Mouse (Mus musculus): ENCODE results near the gene Olfr273. TPM values are rescaled to one million over a fixed set of nuclear protein-coding genes. Genes with fewer than 3 reads are reported as not detected.
"Not testable (repeated sequence)": the region's sequence is repeated elsewhere in the genome, so short reads cannot be mapped to it uniquely, and the experiment has no call there.

Gene Olfr273
- not detected in 2 replicates for total RNA-seq (2017)

GRCm38 (mm10) chr4:52859136-52859535 lies at the start of gene Olfr273:
TSS of gene Olfr273 (minus strand) at chr4:52859236.
- no peak for ATAC-seq (replicated peaks in 1 of 2; ENCODE audit: insufficient read depth in 1 of 2, low FRiP score in 2 of 2, low TSS enrichment in 1 of 2, low read depth in 1 of 2, poor library complexity in 2 of 2, severe bottlenecking in 2 of 2)

DNA sequence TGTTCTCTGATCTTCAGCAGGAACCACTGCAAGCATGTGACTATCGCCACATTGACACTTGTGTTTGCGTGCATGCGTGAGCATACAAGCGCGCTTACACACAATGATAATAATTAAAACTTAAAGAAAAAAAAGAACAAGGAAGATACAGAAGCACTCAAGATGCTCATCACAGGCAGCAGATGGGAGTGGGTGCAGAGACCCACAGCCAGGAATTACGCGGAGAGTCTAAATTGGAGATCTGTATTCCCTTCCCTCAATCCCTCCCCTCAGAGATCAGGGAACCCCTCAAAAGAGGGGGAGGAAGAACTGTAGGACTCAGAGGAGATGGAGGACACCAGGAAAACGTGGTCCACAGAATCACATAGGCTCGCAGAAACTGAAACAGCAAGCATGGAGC lies 5.1 kb upstream of the Olfr273 start:
- no peak for ATAC-seq (replicated peaks in 1 of 2; ENCODE audit: insufficient read depth in 1 of 2, low FRiP score in 2 of 2, low TSS enrichment in 1 of 2, low read depth in 1 of 2, poor library complexity in 2 of 2, severe bottlenecking in 2 of 2)

GRCm38 (mm10) chr4:52849672-52850071 lies 9.4 kb downstream of the Olfr273 start:
- no peak for ATAC-seq (replicated peaks in 1 of 2; ENCODE audit: insufficient read depth in 1 of 2, low FRiP score in 2 of 2, low TSS enrichment in 1 of 2, low read depth in 1 of 2, poor library complexity in 2 of 2, severe bottlenecking in 2 of 2)

DNA sequence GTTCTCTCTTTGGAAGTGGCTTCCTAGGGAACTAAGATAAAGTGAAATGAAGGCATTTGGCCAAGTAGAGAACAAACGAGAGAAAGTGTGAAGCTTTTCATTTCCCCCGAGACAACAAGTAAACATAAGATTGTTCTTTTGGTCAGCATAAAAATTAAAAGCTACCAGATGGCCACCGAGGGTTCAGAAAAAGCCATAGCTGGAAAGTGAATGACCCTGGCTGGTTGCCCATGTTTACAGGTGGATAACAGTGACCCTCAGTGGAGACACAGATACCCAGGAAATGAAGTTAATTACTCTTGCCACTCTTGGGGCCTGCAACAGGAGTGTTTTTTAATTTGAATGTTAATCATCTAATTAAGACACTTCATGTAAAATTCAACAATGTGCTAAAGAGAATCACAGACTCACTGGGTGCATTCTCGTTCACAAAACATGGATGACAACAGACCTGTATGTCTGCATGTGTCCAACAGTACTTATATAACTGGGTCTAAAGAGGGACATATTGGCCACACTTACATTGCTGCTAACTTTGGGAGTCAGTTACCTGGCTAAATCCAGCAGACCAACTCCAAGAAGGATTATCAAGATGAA lies 9.9 kb downstream of the Olfr273 start:
- no peak for ATAC-seq (replicated peaks in 1 of 2; ENCODE audit: insufficient read depth in 1 of 2, low FRiP score in 2 of 2, low TSS enrichment in 1 of 2, low read depth in 1 of 2, poor library complexity in 2 of 2, severe bottlenecking in 2 of 2)

GRCm38 (mm10) chr4:52845411-52845810 lies 13.6 kb downstream of the Olfr273 start:
- not testable (repeated sequence) for ATAC-seq (replicated peaks in 1 of 2; ENCODE audit: insufficient read depth in 1 of 2, low FRiP score in 2 of 2, low TSS enrichment in 1 of 2, low read depth in 1 of 2, poor library complexity in 2 of 2, severe bottlenecking in 2 of 2)

- ATAC-seq (replicated peaks in 1 of 2; ENCODE audit: insufficient read depth in 1 of 2, low FRiP score in 2 of 2, low TSS enrichment in 1 of 2, low read depth in 1 of 2, poor library complexity in 2 of 2, severe bottlenecking in 2 of 2) = no peak
Observed at GRCm38 (mm10) chr4:52821375-52821774, 37.7 kb downstream of the Olfr273 start.

DNA sequence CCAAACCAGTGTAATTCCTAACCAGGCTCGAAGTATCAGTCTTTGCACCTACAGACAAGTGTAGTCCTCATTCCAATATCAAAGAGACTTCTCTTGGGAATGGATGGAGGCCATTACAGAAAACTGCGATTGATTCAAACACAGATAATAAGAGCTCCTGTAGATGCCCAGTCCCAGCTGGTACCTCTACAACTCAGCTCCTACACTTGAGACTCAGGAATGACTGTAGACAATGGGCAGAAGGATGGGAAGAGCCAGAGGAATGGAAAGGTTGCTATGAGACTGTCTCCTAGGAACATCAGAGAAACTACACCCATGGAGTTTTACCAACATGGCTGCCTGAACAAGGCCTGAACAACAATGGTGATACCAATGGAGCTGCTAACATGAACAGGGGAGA lies 44.7 kb downstream of the Olfr273 start, which contains the start of gene Olfr275:
Olfr275 (plus strand) TSS at position 301 of the 400 bp plus-strand sequence.
- ATAC-seq (replicated peaks in 1 of 2; ENCODE audit: insufficient read depth in 1 of 2, low FRiP score in 2 of 2, low TSS enrichment in 1 of 2, low read depth in 1 of 2, poor library complexity in 2 of 2, severe bottlenecking in 2 of 2) = no peak

- no peak for ATAC-seq (replicated peaks in 1 of 2; ENCODE audit: insufficient read depth in 1 of 2, low FRiP score in 2 of 2, low TSS enrichment in 1 of 2, low read depth in 1 of 2, poor library complexity in 2 of 2, severe bottlenecking in 2 of 2)
Observed at GRCm38 (mm10) chr4:52811871-52812270, 47.2 kb downstream of the Olfr273 start.

Other genes starting within 250 kb of the Olfr273 start
- gene Olfr275, start 44.6 kb downstream of the Olfr273 start, total RNA-seq (2017) = not detected in 2 replicates
- not detected in 2 replicates for gene Olfr272, start 59.9 kb upstream of the Olfr273 start, total RNA-seq (2017)
- not detected in 2 replicates for gene Olfr270, start 105.3 kb upstream of the Olfr273 start, total RNA-seq (2017)
- gene Nipsnap3a, start 130.0 kb upstream of the Olfr273 start, total RNA-seq (2017) = not detected in 2 replicates
- gene Nipsnap3b, start 152.6 kb upstream of the Olfr273 start, total RNA-seq (2017) = 44.4 and 65.6 TPM in 2 replicates

Data from hematopoietic stem cell, adult 5-6 weeks (primary cell).